9 mouse cellular contexts compared by ENCODE assay signal in genomic region chr4:133468080-133468479, GRCm38 (mm10). TPM values are rescaled to one million over a fixed set of nuclear protein-coding genes. Genes with fewer than 3 reads are reported as not detected.
DNase-seq lines count a peak whose midpoint lies in the region; ATAC-seq and TF ChIP-seq lines count a peak whose summit lies in the region.
"Had no signal": no experiment of that assay in that cellular context is flagged by ENCODE, and none has a peak within 500 bp of the region (broad histone marks: within the 10 kb centered on the region; RNA-seq: fewer than 3 reads in every experiment).

No protein-coding gene starts in this region.

- no peaks in the 10 kb centered on the region for H3K36me3 ChIP-seq in heart, embryonic 13.5 days
- no peaks in the 10 kb centered on the region for H3K36me3 ChIP-seq in kidney, postnatal 0 days (ENCODE audit: insufficient read depth, low read length)
- no peaks in the 10 kb centered on the region for H3K36me3 ChIP-seq in liver, embryonic 13.5 days
- no peaks in the 10 kb centered on the region for H3K36me3 ChIP-seq in stomach, postnatal 0 days (ENCODE audit: control insufficient read depth, insufficient read depth, low read length)

- peak overlapping the region; percentile 69 for H3K4me2 ChIP-seq in heart, embryonic 13.5 days
- H3K4me2 ChIP-seq in kidney, postnatal 0 days (ENCODE audit: low read length): peak overlapping the region; percentile 74
- H3K4me2 ChIP-seq in liver, embryonic 13.5 days: peak overlapping the region; percentile 73
- peak overlapping the region; percentile 90 for H3K4me2 ChIP-seq in stomach, postnatal 0 days (replicated peaks; ENCODE audit: low read depth)

- H3K27ac ChIP-seq in embryonic fibroblast, embryonic 13.5 days (ENCODE audit: insufficient read depth, low read length): no peak overlapping the region
- no peak overlapping the region for H3K27ac ChIP-seq in heart, embryonic 13.5 days (replicated peaks)
- no peak overlapping the region for H3K27ac ChIP-seq in kidney, postnatal 0 days
- H3K27ac ChIP-seq in liver, embryonic 13.5 days: no peak overlapping the region
- H3K27ac ChIP-seq in stomach, postnatal 0 days (replicated peaks): no peak overlapping the region

- no peak; the same call in 1 of the 2 replicates for ATAC-seq in heart, embryonic 13.5 days (ENCODE audit: extremely low read depth, insufficient number of reproducible peaks, low FRiP score, low TSS enrichment)
- peak; percentile 72; the same call in 1 of the 2 replicates for ATAC-seq in kidney, postnatal 0 days (replicated peaks; ENCODE audit: low FRiP score, low read depth)
- peak; percentile 68; the same call in 1 of the 2 replicates for ATAC-seq in liver, embryonic 13.5 days (ENCODE audit: low read depth)
- peak; percentile 87 for ATAC-seq in stomach, postnatal 0 days (ENCODE audit: low FRiP score, low TSS enrichment)
- ATAC-seq: Patski had no signal

- 1% methylated on average over 27 of the region's 27 CpGs for WGBS in heart, embryonic 13.5 days
- WGBS in kidney, postnatal 0 days: 2% methylated on average over 27 of the region's 27 CpGs
- 3% methylated on average over 27 of the region's 27 CpGs for WGBS in liver, embryonic 13.5 days (ENCODE audit: insufficient replicate concordance)
- WGBS in stomach, postnatal 0 days: 1% methylated on average over 25 of the region's 27 CpGs

- H3K27me3 ChIP-seq in heart, embryonic 13.5 days (replicated peaks): peaks cover 12% of the 10 kb centered on the region
- no peaks in the 10 kb centered on the region for H3K27me3 ChIP-seq in kidney, postnatal 0 days (ENCODE audit: insufficient read depth, low read length)
- H3K27me3 ChIP-seq in liver, embryonic 13.5 days: peaks cover 23% of the 10 kb centered on the region
- no peaks in the 10 kb centered on the region for H3K27me3 ChIP-seq in stomach, postnatal 0 days (ENCODE audit: control insufficient read depth, insufficient read depth, low read length)
- H3K27me3 ChIP-seq: Patski had no signal

- TF ChIP-seq EP300 in stomach, postnatal 0 days (optimal IDR thresholded peaks at IDR 0.05): no peak

- peak overlapping the region; percentile 30 for H3K4me3 ChIP-seq in embryonic fibroblast, embryonic 13.5 days (ENCODE audit: insufficient read depth, low read length)
- H3K4me3 ChIP-seq in heart, embryonic 13.5 days: peak overlapping the region; percentile 52
- peak overlapping the region; percentile 49 for H3K4me3 ChIP-seq in kidney, postnatal 0 days (replicated peaks; ENCODE audit: low read depth, low read length)
- peak overlapping the region; percentile 51 for H3K4me3 ChIP-seq in liver, embryonic 13.5 days (replicated peaks)
- peak overlapping the region; percentile 44 for H3K4me3 ChIP-seq in stomach, postnatal 0 days (ENCODE audit: low read depth, low read length)

- H3K4me1 ChIP-seq in embryonic fibroblast, embryonic 13.5 days (ENCODE audit: control insufficient read depth, insufficient read depth, low read length): no peaks in the 10 kb centered on the region
- peaks cover 30% of the 10 kb centered on the region for H3K4me1 ChIP-seq in heart, embryonic 13.5 days
- peaks cover 3% of the 10 kb centered on the region; the same call in 1 of the 2 replicates for H3K4me1 ChIP-seq in kidney, postnatal 0 days (replicated peaks; ENCODE audit: insufficient read depth, low read length)
- peaks cover 16% of the 10 kb centered on the region for H3K4me1 ChIP-seq in liver, embryonic 13.5 days (replicated peaks)
- H3K4me1 ChIP-seq in stomach, postnatal 0 days (replicated peaks; ENCODE audit: control insufficient read depth, insufficient read depth): no peaks in the 10 kb centered on the region

- no peak for TF ChIP-seq CTCF in embryonic fibroblast, embryonic 13.5 days (IDR thresholded peaks at IDR 0.05; ENCODE audit: borderline replicate concordance, insufficient read depth, low read length)
- TF ChIP-seq CTCF in kidney, postnatal 0 days (IDR thresholded peaks at IDR 0.05; ENCODE audit: low read depth): no peak
- no peak for TF ChIP-seq CTCF in stomach, postnatal 0 days (IDR thresholded peaks at IDR 0.05; ENCODE audit: low read depth)

- peak overlapping the region; percentile 69 for H3K9ac ChIP-seq in heart, embryonic 13.5 days
- H3K9ac ChIP-seq in kidney, postnatal 0 days (ENCODE audit: low read depth, low read length): peak overlapping the region; percentile 47
- no peak overlapping the region for H3K9ac ChIP-seq in liver, embryonic 13.5 days
- peak overlapping the region; percentile 61 for H3K9ac ChIP-seq in stomach, postnatal 0 days (ENCODE audit: low read length)

- peak; percentile 80 to 81 for DNase-seq in B cell, adult 2 months
- peak; percentile 85 for DNase-seq in brain, adult 2 months (ENCODE audit: low read depth, low spot score)
- peak; percentile 70 for DNase-seq in kidney, postnatal 0 days (ENCODE audit: low spot score)
- peak; percentile 60 for DNase-seq in liver, embryonic 13.5 days
- peak; percentile 63 to 69 for DNase-seq in natural killer cell, adult 2 months (ENCODE audit: low spot score in 2 of 2)
- peak; percentile 87 for DNase-seq in stomach, postnatal 0 days (ENCODE audit: low spot score)

- peak; percentile 42; the same call in 1 of the 2 replicates for TF ChIP-seq POLR2A in embryonic fibroblast, embryonic 13.5 days (IDR thresholded peaks at IDR 0.05; ENCODE audit: low read depth, low read length)

- H3K9me3 ChIP-seq in heart, embryonic 13.5 days: peaks cover 6% of the 10 kb centered on the region
- no peaks in the 10 kb centered on the region for H3K9me3 ChIP-seq in kidney, postnatal 0 days (replicated peaks; ENCODE audit: low read length)
- H3K9me3 ChIP-seq in liver, embryonic 13.5 days (replicated peaks): no peaks in the 10 kb centered on the region; the same call in 1 of the 2 replicates
- no peaks in the 10 kb centered on the region for H3K9me3 ChIP-seq in stomach, postnatal 0 days (ENCODE audit: control insufficient read depth, low read length)

RNA-seq across cellular contexts. Expression of gene Tent5b, which starts 11.9 kb away (rescaled TPM):
- polyA plus RNA-seq in embryonic fibroblast, embryonic 13.5 days (2011; ENCODE audit: insufficient read length, low read depth, missing spikeins): 9.1 and 13.3 TPM in 2 replicates
- 0.36 and 0.69 TPM in 2 replicates for polyA plus RNA-seq in heart, embryonic 13.5 days (2015; fragmentation: Nextera tagmentation; extraction: Ambion mirVana)
- 2.7 and 2.8 TPM in 2 replicates for polyA plus RNA-seq in kidney, postnatal 0 days (2015; fragmentation: Nextera tagmentation; extraction: Ambion mirVana)
- 0.05 TPM in 1 of 2 replicates, not detected in the other for polyA plus RNA-seq in liver, embryonic 13.5 days (2015; fragmentation: Nextera tagmentation; extraction: Ambion mirVana)
- 34.0 and 35.3 TPM in 2 replicates for polyA plus RNA-seq in stomach, postnatal 0 days (2015; fragmentation: Nextera tagmentation; extraction: Ambion mirVana)

RNA-seq across cellular contexts. Expression of gene Trnp1, which starts 30.3 kb away (rescaled TPM):
- 32.3 and 37.4 TPM in 2 replicates for polyA plus RNA-seq in embryonic fibroblast, embryonic 13.5 days (2011; ENCODE audit: insufficient read length, low read depth, missing spikeins)
- 0.76 and 0.78 TPM in 2 replicates for polyA plus RNA-seq in heart, embryonic 13.5 days (2015; fragmentation: Nextera tagmentation; extraction: Ambion mirVana)
- polyA plus RNA-seq in kidney, postnatal 0 days (2015; fragmentation: Nextera tagmentation; extraction: Ambion mirVana): 1.4 and 1.5 TPM in 2 replicates
- 0.06 TPM in 1 of 2 replicates, not detected in the other for polyA plus RNA-seq in liver, embryonic 13.5 days (2015; fragmentation: Nextera tagmentation; extraction: Ambion mirVana)
- polyA plus RNA-seq in stomach, postnatal 0 days (2015; fragmentation: Nextera tagmentation; extraction: Ambion mirVana): 4.0 and 4.4 TPM in 2 replicates

RNA-seq across cellular contexts. Expression of gene Kdf1, which starts 50.7 kb away (rescaled TPM):
- polyA plus RNA-seq in embryonic fibroblast, embryonic 13.5 days (2011; ENCODE audit: insufficient read length, low read depth, missing spikeins): not detected in 2 replicates
- 0.92 and 2.1 TPM in 2 replicates for polyA plus RNA-seq in heart, embryonic 13.5 days (2015; fragmentation: Nextera tagmentation; extraction: Ambion mirVana)
- polyA plus RNA-seq in kidney, postnatal 0 days (2015; fragmentation: Nextera tagmentation; extraction: Ambion mirVana): 38.6 and 38.7 TPM in 2 replicates
- 0.45 and 0.70 TPM in 2 replicates for polyA plus RNA-seq in liver, embryonic 13.5 days (2015; fragmentation: Nextera tagmentation; extraction: Ambion mirVana)
- polyA plus RNA-seq in stomach, postnatal 0 days (2015; fragmentation: Nextera tagmentation; extraction: Ambion mirVana): 29.2 and 34.2 TPM in 2 replicates
